Mouse (Mus musculus): ENCODE measurements around the gene Tmem143.

DNA sequence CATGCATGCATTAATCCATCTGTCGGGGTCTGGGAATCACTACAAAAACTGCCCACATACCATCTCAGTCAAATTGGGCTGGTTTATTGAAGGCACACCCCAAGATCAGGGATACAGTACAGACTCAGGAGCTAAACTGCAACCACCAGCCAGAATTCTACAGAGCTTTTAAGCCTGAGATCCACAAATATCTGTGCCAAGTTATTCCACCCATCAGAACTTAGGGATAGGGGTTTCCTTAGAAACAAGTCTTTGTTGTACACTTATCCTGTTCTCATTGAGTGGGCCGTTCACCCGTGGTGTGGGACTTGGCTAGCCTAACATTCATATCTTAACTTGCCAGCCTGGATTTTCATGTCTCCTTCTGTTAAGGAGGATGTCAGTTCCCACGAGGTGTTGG lies 52.3 kb downstream of the Tmem143 start:
- TF ChIP-seq TCF12 (IDR thresholded peaks at IDR 0.05; ENCODE audit: low read depth, low read length) (no peak), NRF1 (IDR thresholded peaks at IDR 0.05; ENCODE audit: low read depth, low read length) (no peak)

Data from CH12.LX (cell line).